Mouse (Mus musculus) left cerebral cortex, postnatal 14 days (tissue): ENCODE measurements around the gene Anxa4. TPM values are rescaled to one million over a fixed set of nuclear protein-coding genes. Genes with fewer than 3 reads are reported as not detected.

Source experiments
- DNase-seq, 2 experiments: peaks; one replicate each; pipeline ENCODE4 v3.0.0; 2021 to 2022; ENCODE audit warnings: low spot score in 2 of 2, mixed read lengths in 1 of 2
- intact Hi-C: fragments of 180-260 bp; cut with DNase I; formaldehyde crosslinking; loops from one replicate; pipeline ENCODE4 v1.15.1; 2025
- total RNA-seq, 2 experiments: library from RNA; stranded (reverse); gene quantifications; 2 replicates each; pipeline ENCODE4 v1.2.3; 2021

The Anxa4 gene
- total RNA-seq, 2 experiments from 2014 or later = 4.2 to 4.9 TPM

GRCm38 (mm10) chr6:86812919-86813318 is 19.5 kb upstream of the Anxa4 start:
- intact Hi-C loops = loop anchor here (1.0 to 2.0 kb wide), 2 partner anchors 108 to 189 kb away; no protein-coding TSS in a partner anchor
- no peak for DNase-seq

GRCm38 (mm10) chr6:86806455-86807086 is 13.2 kb upstream of the Anxa4 start:
- DNase-seq = peak; percentile 85 to 88
- intact Hi-C loops = loop anchor here (2.0 kb wide), 1 partner anchor 60 kb away; no protein-coding TSS in a partner anchor

- DNase-seq = no peak
- intact Hi-C loops = no loop called here
These were observed 11.3 kb upstream of the Anxa4 start for GRCm38 (mm10) chr6:86804646-86805045.

GRCm38 (mm10) chr6:86801431-86801830 is 8.0 kb upstream of the Anxa4 start:
- DNase-seq = no peak
- intact Hi-C loops = no loop called here

GRCm38 (mm10) chr6:86800467-86800866 is 7.1 kb upstream of the Anxa4 start:
- DNase-seq = no peak
- intact Hi-C loops = no loop called here

- DNase-seq = no peak
- intact Hi-C loops = no loop called here
These were observed 4.1 kb upstream of the Anxa4 start for GRCm38 (mm10) chr6:86797455-86797854.

- intact Hi-C loops = no loop called here
- DNase-seq = no peak
These were observed 573 bp upstream of the Anxa4 start for GRCm38 (mm10) chr6:86793957-86794356.

- intact Hi-C loops = no loop called here
- DNase-seq = no peak
These were observed 2.9 kb downstream of the Anxa4 start for GRCm38 (mm10) chr6:86790351-86790943.

GRCm38 (mm10) chr6:86788242-86788641 is 5.1 kb downstream of the Anxa4 start:
- DNase-seq = no peak
- intact Hi-C loops = no loop called here

GRCm38 (mm10) chr6:86786545-86786944 is 6.8 kb downstream of the Anxa4 start:
- no peak for DNase-seq

GRCm38 (mm10) chr6:86784739-86785138 is 8.6 kb downstream of the Anxa4 start:
- no peak for DNase-seq

More at GRCm38 (mm10) chr6:86786545-86786944, 6.8 kb downstream of the Anxa4 start:
- intact Hi-C loops = no loop called here

GRCm38 (mm10) chr6:86782342-86782741 is 11.0 kb downstream of the Anxa4 start:
- intact Hi-C loops = no loop called here
- no peak for DNase-seq

More at GRCm38 (mm10) chr6:86784739-86785138, 8.6 kb downstream of the Anxa4 start:
- intact Hi-C loops = no loop called here

- no peak for DNase-seq
- intact Hi-C loops = no loop called here
These were observed 11.9 kb downstream of the Anxa4 start for GRCm38 (mm10) chr6:86781361-86781957.

GRCm38 (mm10) chr6:86778910-86779594 is 14.3 kb downstream of the Anxa4 start:
- intact Hi-C loops = no loop called here
- DNase-seq = peak in 1 of 2 experiments; percentile 25

- intact Hi-C loops = no loop called here
- DNase-seq = no peak
These were observed 16.2 kb downstream of the Anxa4 start for GRCm38 (mm10) chr6:86777181-86777580.

GRCm38 (mm10) chr6:86776706-86777071 is 16.7 kb downstream of the Anxa4 start:
- intact Hi-C loops = no loop called here
- peak; percentile 29 to 45 for DNase-seq

- intact Hi-C loops = no loop called here
- DNase-seq = peak in 1 of 2 experiments; percentile 13
These were observed 17.2 kb downstream of the Anxa4 start for GRCm38 (mm10) chr6:86776001-86776705.

GRCm38 (mm10) chr6:86774937-86775336 is 18.4 kb downstream of the Anxa4 start:
- DNase-seq = no peak
- intact Hi-C loops = no loop called here

- intact Hi-C loops = no loop called here
- no peak for DNase-seq
These were observed 19.6 kb downstream of the Anxa4 start for GRCm38 (mm10) chr6:86773830-86774229.

GRCm38 (mm10) chr6:86772631-86773030 is 20.8 kb downstream of the Anxa4 start:
- peak; percentile 14 to 42 for DNase-seq
- intact Hi-C loops = no loop called here
